Mouse (Mus musculus) MEL (cell line): ENCODE results near the gene Slc41a2. TPM values are rescaled to one million over a fixed set of nuclear protein-coding genes. Genes with fewer than 3 reads are reported as not detected.
A peak's percentile ranks its signal among the peaks of the same experiment; 100 is the strongest.

ENCODE experiments used
- DNase-seq: peaks from one replicate; pipeline ENCODE4 v3.0.0; 2011; ENCODE audit warnings: low read depth, low spot score
- H3K27ac ChIP-seq: 2 replicates; pipeline ENCODE4 v1.5.1; 2012; ENCODE audit warnings: low read depth, mild to moderate bottlenecking, control low read depth, low read length, moderate library complexity; ENCODE audit not compliant: control insufficient read depth
- H3K27me3 ChIP-seq, 2 experiments: fragments of 150-350 bp in 1 of 2; sonication (generic) in 1 of 2; 2 replicates each; pipeline ENCODE4 v1.6.1; 2012; ENCODE audit warnings: low read length in 2 of 2, mild to moderate bottlenecking in 2 of 2, improper control_type of control experiment in 1 of 2, moderate library complexity in 1 of 2; ENCODE audit not compliant: insufficient read depth in 2 of 2, control insufficient read depth in 1 of 2
- H3K36me3 ChIP-seq, 2 experiments: 2 replicates each; pipeline ENCODE4 v1.6.1; 2012 to 2014; ENCODE audit warnings: low read length in 2 of 2, improper control_type of control experiment in 1 of 2, inconsistent platforms in 1 of 2, mild to moderate bottlenecking in 1 of 2; ENCODE audit not compliant: insufficient read depth in 2 of 2, control insufficient read depth in 1 of 2
- H3K4me1 ChIP-seq, 2 experiments: fragments of 150-350 bp in 1 of 2; sonication (generic) in 1 of 2; 2 replicates each; pipeline ENCODE4 v1.6.1; 2012; ENCODE audit warnings: low read length in 2 of 2, improper control_type of control experiment in 1 of 2, mild to moderate bottlenecking in 1 of 2; ENCODE audit not compliant: insufficient read depth in 2 of 2, control insufficient read depth in 1 of 2
- H3K4me3 ChIP-seq, 2 experiments: fragments of 150-350 bp in 1 of 2; sonication (generic) in 1 of 2; 2 replicates each; pipeline ENCODE4 v1.5.1; 2012; ENCODE audit warnings: low read depth in 2 of 2, low read length in 2 of 2, mild to moderate bottlenecking in 2 of 2, moderate library complexity in 2 of 2, control low read depth in 1 of 2, improper control_type of control experiment in 1 of 2; ENCODE audit not compliant: control insufficient read depth in 1 of 2, insufficient read depth in 1 of 2
- H3K79me2 ChIP-seq: 2 replicates; pipeline ENCODE4 v1.6.1; 2012; ENCODE audit warnings: mild to moderate bottlenecking, low read length, moderate library complexity; ENCODE audit not compliant: control insufficient read depth, poor library complexity, insufficient read depth
- H3K9ac ChIP-seq: 2 replicates; pipeline ENCODE4 v1.6.1; 2012; ENCODE audit warnings: low read depth, mild to moderate bottlenecking, control low read depth, low read length, moderate library complexity; ENCODE audit not compliant: control insufficient read depth, poor library complexity, severe bottlenecking
- H3K9me3 ChIP-seq: fragments of 150-350 bp; sonication (generic); replicated peaks from 2 replicates; pipeline ENCODE4 v1.6.1; 2012; ENCODE audit warnings: mild to moderate bottlenecking, low read length, improper control_type of control experiment, moderate library complexity; ENCODE audit not compliant: insufficient read depth
- CHD1 ChIP-seq: IDR thresholded peaks from 2 replicates; pipeline ENCODE4 v1.6.1; 2012; ENCODE audit warnings: low read depth, mild to moderate bottlenecking, inconsistent platforms, low read length, improper control_type of control experiment
- CHD2 ChIP-seq: IDR thresholded peaks from 2 replicates; pipeline ENCODE4 v1.6.1; 2011; ENCODE audit warnings: low read length, improper control_type of control experiment
- CTCF ChIP-seq, 3 experiments: IDR thresholded peaks in 2 of 3; conservative IDR thresholded peaks in 1 of 3; 2 replicates each; pipeline ENCODE4 v1.5.1; 2011 to 2012; ENCODE audit warnings: low read length in 3 of 3, low read depth in 2 of 3, mild to moderate bottlenecking in 2 of 3, improper control_type of control experiment in 1 of 3, inconsistent platforms in 1 of 3, mixed read lengths in 1 of 3, moderate library complexity in 1 of 3; ENCODE audit not compliant: control insufficient read depth in 1 of 3, insufficient read depth in 1 of 3, poor library complexity in 1 of 3, severe bottlenecking in 1 of 3
- ELF1 ChIP-seq: IDR thresholded peaks from 2 replicates; pipeline ENCODE4 v1.6.1; 2014; ENCODE audit warnings: low read depth, mild to moderate bottlenecking, inconsistent platforms, low read length, improper control_type of control experiment, moderate library complexity
- GATA1 ChIP-seq: IDR thresholded peaks from 2 replicates; pipeline ENCODE4 v1.6.1; 2011; ENCODE audit warnings: low read depth, low read length, improper control_type of control experiment
- HCFC1 ChIP-seq: IDR thresholded peaks from 2 replicates; pipeline ENCODE4 v1.6.1; 2012; ENCODE audit warnings: low read depth, mild to moderate bottlenecking, inconsistent platforms, low read length, improper control_type of control experiment, moderate library complexity
- KAT2A ChIP-seq: conservative IDR thresholded peaks from 2 replicates; pipeline ENCODE4 v1.6.1; 2012; ENCODE audit warnings: low read depth, low read length, improper control_type of control experiment, inconsistent platforms
- MAFK ChIP-seq: IDR thresholded peaks from 2 replicates; pipeline ENCODE4 v1.6.1; 2011; ENCODE audit warnings: low read depth, mild to moderate bottlenecking, low read length, improper control_type of control experiment, borderline replicate concordance
- MEF2A ChIP-seq: IDR thresholded peaks from 2 replicates; pipeline ENCODE4 v1.6.1; 2014; ENCODE audit warnings: low read depth, mild to moderate bottlenecking, inconsistent platforms, low read length, improper control_type of control experiment; ENCODE audit not compliant: poor library complexity, insufficient replicate concordance, severe bottlenecking; ENCODE audit errors: extremely low read depth
- MYC ChIP-seq: IDR thresholded peaks from 2 replicates; pipeline ENCODE4 v1.6.1; 2011; ENCODE audit warnings: low read depth, mild to moderate bottlenecking, low read length, improper control_type of control experiment, moderate library complexity
- NELFE ChIP-seq: IDR thresholded peaks from 2 replicates; pipeline ENCODE4 v1.6.1; 2011; ENCODE audit warnings: low read depth, low read length, improper control_type of control experiment
- NRF1 ChIP-seq: IDR thresholded peaks from 2 replicates; pipeline ENCODE4 v1.6.1; 2014; ENCODE audit warnings: low read depth, mild to moderate bottlenecking, inconsistent platforms, low read length, improper control_type of control experiment, moderate library complexity; ENCODE audit not compliant: poor library complexity, insufficient read depth, severe bottlenecking
- POLR2AphosphoS2 ChIP-seq: IDR thresholded peaks from 2 replicates; pipeline ENCODE4 v1.6.1; 2011; ENCODE audit warnings: low read length, improper control_type of control experiment
- RAD21 ChIP-seq: IDR thresholded peaks from 2 replicates; pipeline ENCODE4 v1.6.1; 2011; ENCODE audit warnings: mild to moderate bottlenecking, low read depth, low read length, improper control_type of control experiment
- SMC3 ChIP-seq: IDR thresholded peaks from 2 replicates; pipeline ENCODE4 v1.6.1; 2011; ENCODE audit warnings: low read depth, low read length, improper control_type of control experiment
- TBP ChIP-seq: IDR thresholded peaks from 2 replicates; pipeline ENCODE4 v1.8.0; 2011; ENCODE audit warnings: low read depth, low read length, improper control_type of control experiment
- TCF12 ChIP-seq: IDR thresholded peaks from 2 replicates; pipeline ENCODE4 v1.6.1; 2014; ENCODE audit warnings: low read depth, mild to moderate bottlenecking, inconsistent platforms, low read length, improper control_type of control experiment, moderate library complexity
- USF2 ChIP-seq, 2 experiments: IDR thresholded peaks; 2 replicates each; pipeline ENCODE4 v1.6.1; 2011 to 2012; ENCODE audit warnings: improper control_type of control experiment in 2 of 2, low read length in 2 of 2, borderline replicate concordance in 1 of 2, inconsistent platforms in 1 of 2, low read depth in 1 of 2, mild to moderate bottlenecking in 1 of 2; ENCODE audit not compliant: insufficient read depth in 1 of 2
- ZNF384 ChIP-seq: IDR thresholded peaks from 2 replicates; pipeline ENCODE4 v1.6.1; 2012; ENCODE audit warnings: low read depth, mild to moderate bottlenecking, inconsistent platforms, low read length, improper control_type of control experiment
- polyA plus RNA-seq, 2 experiments: library from polyadenylated mRNA; stranded (reverse) in 1 of 2; unstranded in 1 of 2; fragments of >175 nt in 1 of 2; fragments of >200 nt in 1 of 2; gene quantifications; 2 replicates each; pipeline versions ENCODE4 v1.2.1 to v1.2.4; 2012; ENCODE audit warnings: low replicate concordance in 2 of 2, low read depth in 1 of 2; ENCODE audit not compliant: insufficient read length in 2 of 2, insufficient read depth in 1 of 2, missing spikeins in 1 of 2
- total RNA-seq: library from RNA; depleted of rRNA; stranded (reverse); fragments of 300-350 nt; gene quantifications from 2 replicates; pipeline ENCODE4 v1.2.3, GENCODE M21; 2012

Slc41a2 gene
- total and polyA plus RNA-seq, 3 experiments, result not detected

GRCm38 (mm10) chr10:83354333-83354719 is 16.6 kb upstream of the Slc41a2 start:
- Histone ChIP-seq H3K9ac (no peak overlapping the region), H3K36me3 (peaks cover 0 to 7% of the 10 kb centered on the region in 2 experiments; a peak in 2 of 4 replicates), H3K4me1 (peaks cover 8 to 10% of the 10 kb centered on the region in 2 experiments), H3K27ac (no peak overlapping the region), H3K4me3 (no peak overlapping the region), H3K27me3 (peaks cover 0 to 9% of the 10 kb centered on the region in 2 experiments; a peak in 1 of 4 replicates), H3K79me2 (no peaks in the 10 kb centered on the region)
- TF ChIP-seq ELF1, result no peak
- TF ChIP-seq MYC, result no peak
- TF ChIP-seq CHD1, result no peak
- TF ChIP-seq CTCF (IDR thresholded peaks at IDR 0.05 in 2 of 3, conservative IDR thresholded peaks at IDR 0.05 in 1 of 3; ENCODE audit: control insufficient read depth in 1 of 3, insufficient read depth in 1 of 3, low read depth in 2 of 3, low read length in 3 of 3, poor library complexity in 1 of 3, severe bottlenecking in 1 of 3), result peak in 1 of 3 experiments; percentile 41; a peak in 2 of 6 replicates
- peak; percentile 40 for TF ChIP-seq SMC3
- peak; percentile 22 for TF ChIP-seq RAD21
- TF ChIP-seq KAT2A, result no peak
- TF ChIP-seq MAFK, result no peak
- TF ChIP-seq, all 39 proteins: peak for 3
- no peaks in the 10 kb centered on the region for H3K9me3 ChIP-seq
- DNase-seq, result no peak

GRCm38 (mm10) chr10:83353680-83354332 is 16.1 kb upstream of the Slc41a2 start:
- no peak overlapping the region for H3K9ac ChIP-seq
- H3K36me3 ChIP-seq, result peaks cover 0 to 2% of the 10 kb centered on the region in 2 experiments; a peak in 2 of 4 replicates
- no peaks in the 10 kb centered on the region for H3K79me2 ChIP-seq
- TF ChIP-seq USF2 (IDR thresholded peaks at IDR 0.05; ENCODE audit: borderline replicate concordance in 1 of 2, insufficient read depth in 1 of 2, low read depth in 1 of 2, low read length in 2 of 2) (no peak), MAFK (no peak), ZNF384 (no peak), GATA1 (no peak; the same call in 1 of the 2 replicates), TBP (no peak), POLR2AphosphoS2 (no peak), HCFC1 (no peak), NELFE (no peak), NRF1 (no peak), CHD2 (no peak), TCF12 (no peak), MEF2A (no peak)
- no peaks in the 10 kb centered on the region for H3K9me3 ChIP-seq
- no peak overlapping the region for H3K4me3 ChIP-seq
- DNase-seq, result no peak
- H3K27ac ChIP-seq, result no peak overlapping the region
- peaks cover 3 to 5% of the 10 kb centered on the region in 2 experiments for H3K4me1 ChIP-seq
- peaks cover 0 to 9% of the 10 kb centered on the region in 2 experiments; a peak in 1 of 4 replicates for H3K27me3 ChIP-seq
